Mouse (Mus musculus): ENCODE measurements around the gene Gm45785.

DNA sequence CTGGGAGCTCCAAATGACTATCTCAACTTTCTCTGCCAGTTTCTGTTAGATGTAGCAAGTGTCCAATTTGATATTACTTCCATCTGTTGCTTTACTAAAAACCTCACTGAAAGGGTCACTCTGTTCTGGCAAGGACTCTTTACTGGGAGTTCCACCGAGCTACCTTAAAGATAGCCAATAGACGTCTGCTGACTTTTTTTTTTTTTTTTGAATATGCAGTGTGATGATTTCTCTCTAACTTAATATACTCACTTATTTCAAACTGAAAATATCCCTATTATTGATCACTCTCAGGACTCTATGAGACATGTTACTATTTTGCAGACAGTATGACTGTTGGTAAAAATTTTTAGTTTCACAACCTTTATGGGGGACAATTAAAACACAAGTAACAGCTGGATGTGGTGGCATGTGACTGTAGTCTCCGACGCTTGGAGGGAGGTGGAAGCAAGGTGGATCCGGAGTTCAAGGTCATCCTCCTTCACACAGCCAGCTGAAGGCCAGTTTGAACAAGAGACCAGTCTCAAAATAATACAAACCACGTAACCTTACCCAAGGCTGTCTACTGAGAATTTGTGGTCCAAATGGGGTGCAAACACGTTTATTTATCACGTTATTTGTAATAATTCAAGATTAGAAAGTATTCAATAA, 24.9 kb upstream of the Gm45785 start:
- TF ChIP-seq POLR2A (IDR thresholded peaks at IDR 0.05; ENCODE audit: low read depth, low read length) = no peak
- TF ChIP-seq CTCF (IDR thresholded peaks at IDR 0.05; ENCODE audit: extremely low read depth, insufficient read length, insufficient replicate concordance, low read depth, low read length) = no peak

Data from small intestine, adult 2 months (tissue).